Mouse (Mus musculus): ENCODE data around the gene Rraga. TPM values are rescaled to one million over a fixed set of nuclear protein-coding genes. Genes with fewer than 3 reads are reported as not detected.

Rraga gene
- polyA plus RNA-seq (2017; shearing (Covaris generic)) = 72.1 TPM

GRCm38 (mm10) chr4:86575283-86575983 is at the start of gene Rraga:
Gene Rraga, plus strand, starts transcription at chr4:86575668.

GRCm38 (mm10) chr4:86558228-86558627 is 17.2 kb upstream of the Rraga start, which contains the start of gene Saxo1:
Gene Saxo1, minus strand, starts transcription at chr4:86558328.

GRCm38 (mm10) chr4:86611524-86612288 is 36.2 kb downstream of the Rraga start, which contains the start of gene Haus6:
Gene Haus6, minus strand, starts transcription at chr4:86612055.

Other genes with a start within 250 kb of the Rraga start
- gene Saxo1, start 17.3 kb upstream of the Rraga start, polyA plus RNA-seq (2017; shearing (Covaris generic)) = not detected
- gene Haus6, start 36.4 kb downstream of the Rraga start, polyA plus RNA-seq (2017; shearing (Covaris generic)) = 25.7 TPM
- gene Plin2, start 94.4 kb downstream of the Rraga start, polyA plus RNA-seq (2017; shearing (Covaris generic)) = 27.5 TPM
- 10.0 TPM for gene Dennd4c, start 172.9 kb downstream of the Rraga start, polyA plus RNA-seq (2017; shearing (Covaris generic))

Data from inflammation-experienced regulatory T-cells, adult 16 weeks (primary cell).